Mouse (Mus musculus): ENCODE results near the gene Adamtsl5. TPM values are rescaled to one million over a fixed set of nuclear protein-coding genes. Genes with fewer than 3 reads are reported as not detected.
"Not testable (repeated sequence)": the region's sequence is repeated elsewhere in the genome, so short reads cannot be mapped to it uniquely, and the experiment has no call there.

Adamtsl5 gene
- polyA plus RNA-seq, 1 experiment from 2014 or later = 8.7 TPM

GRCm38 (mm10) chr10:80352727-80353126, 4.5 kb upstream of the Adamtsl5 start:
- ATAC-seq (replicated peaks; ENCODE audit: low FRiP score, low TSS enrichment, low read depth) (no peak), DNase-seq (ENCODE audit: low spot score) (no peak)
- H3K9ac ChIP-seq (ENCODE audit: low read length) = no peak overlapping the region
- H3K27ac ChIP-seq (ENCODE audit: low read depth) = no peak overlapping the region
- 68% methylated on average over 8 of the region's 8 CpGs for WGBS
- H3K4me3 ChIP-seq (ENCODE audit: low read depth, low read length) = no peak overlapping the region
- H3K4me1 ChIP-seq (replicated peaks; ENCODE audit: control insufficient read depth, insufficient read depth, low read length) = peaks cover 19% of the 10 kb centered on the region
- H3K4me2 ChIP-seq (ENCODE audit: low read length) = no peak overlapping the region
- H3K27me3 ChIP-seq (replicated peaks; ENCODE audit: control insufficient read depth, insufficient read depth, low read length) = peaks cover 83% of the 10 kb centered on the region
- H3K9me3 ChIP-seq (ENCODE audit: control insufficient read depth, low read length) = no peaks in the 10 kb centered on the region
- no peaks in the 10 kb centered on the region for H3K36me3 ChIP-seq (ENCODE audit: control insufficient read depth, insufficient read depth, low read length)

GRCm38 (mm10) chr10:80351896-80352295, 3.7 kb upstream of the Adamtsl5 start:
- DNase-seq (ENCODE audit: low spot score) = no peak
- ATAC-seq (replicated peaks; ENCODE audit: low FRiP score, low TSS enrichment, low read depth) = no peak
- Histone ChIP-seq H3K4me1 (replicated peaks; ENCODE audit: control insufficient read depth, insufficient read depth, low read length) (peaks cover 23% of the 10 kb centered on the region), H3K27me3 (replicated peaks; ENCODE audit: control insufficient read depth, insufficient read depth, low read length) (peaks cover 83% of the 10 kb centered on the region), H3K4me2 (ENCODE audit: low read length) (no peak overlapping the region), H3K27ac (ENCODE audit: low read depth) (no peak overlapping the region), H3K4me3 (ENCODE audit: low read depth, low read length) (no peak overlapping the region), H3K36me3 (ENCODE audit: control insufficient read depth, insufficient read depth, low read length) (no peaks in the 10 kb centered on the region), H3K9ac (ENCODE audit: low read length) (no peak overlapping the region), H3K9me3 (ENCODE audit: control insufficient read depth, low read length) (no peaks in the 10 kb centered on the region)
- 29% methylated on average over 11 of the region's 11 CpGs for WGBS

- WGBS = 7% methylated on average over 7 of the region's 7 CpGs
- no peak overlapping the region for H3K4me2 ChIP-seq (ENCODE audit: low read length)
- peaks cover 80% of the 10 kb centered on the region for H3K27me3 ChIP-seq (replicated peaks; ENCODE audit: control insufficient read depth, insufficient read depth, low read length)
- H3K36me3 ChIP-seq (ENCODE audit: control insufficient read depth, insufficient read depth, low read length) = no peaks in the 10 kb centered on the region
- no peak overlapping the region for H3K9ac ChIP-seq (ENCODE audit: low read length)
- ATAC-seq (replicated peaks; ENCODE audit: low FRiP score, low TSS enrichment, low read depth) (peak; percentile 74), DNase-seq (ENCODE audit: low spot score) (peak; percentile 99)
- H3K9me3 ChIP-seq (ENCODE audit: control insufficient read depth, low read length) = no peaks in the 10 kb centered on the region
- H3K4me1 ChIP-seq (replicated peaks; ENCODE audit: control insufficient read depth, insufficient read depth, low read length) = peaks cover 18% of the 10 kb centered on the region
- no peak overlapping the region for H3K27ac ChIP-seq (ENCODE audit: low read depth)
- H3K4me3 ChIP-seq (ENCODE audit: low read depth, low read length) = no peak overlapping the region
Observed at GRCm38 (mm10) chr10:80350292-80350691, 2.1 kb upstream of the Adamtsl5 start.

- WGBS = 17% methylated on average over 25 of the region's 26 CpGs
- H3K27ac ChIP-seq (ENCODE audit: low read depth) = no peak overlapping the region
- H3K4me3 ChIP-seq (ENCODE audit: low read depth, low read length) = peak overlapping the region; percentile 34
- no peaks in the 10 kb centered on the region for H3K36me3 ChIP-seq (ENCODE audit: control insufficient read depth, insufficient read depth, low read length)
- ATAC-seq (replicated peaks; ENCODE audit: low FRiP score, low TSS enrichment, low read depth) = peak; percentile 7; the same call in 1 of the 2 replicates
- H3K4me2 ChIP-seq (ENCODE audit: low read length) = peak overlapping the region; percentile 51
- no peaks in the 10 kb centered on the region for H3K9me3 ChIP-seq (ENCODE audit: control insufficient read depth, low read length)
- DNase-seq (ENCODE audit: low spot score) = peak; percentile 72
- H3K4me1 ChIP-seq (replicated peaks; ENCODE audit: control insufficient read depth, insufficient read depth, low read length) = peaks cover 24% of the 10 kb centered on the region
- H3K27me3 ChIP-seq (replicated peaks; ENCODE audit: control insufficient read depth, insufficient read depth, low read length) = peaks cover 88% of the 10 kb centered on the region
- H3K9ac ChIP-seq (ENCODE audit: low read length) = peak overlapping the region; percentile 25; the same call in 1 of the 2 replicates
Observed at GRCm38 (mm10) chr10:80348981-80349380, 769 bp upstream of the Adamtsl5 start.

- H3K27ac ChIP-seq (ENCODE audit: low read depth) = no peak overlapping the region
- peaks cover 33% of the 10 kb centered on the region for H3K4me1 ChIP-seq (replicated peaks; ENCODE audit: control insufficient read depth, insufficient read depth, low read length)
- no peak for ATAC-seq (replicated peaks; ENCODE audit: low FRiP score, low TSS enrichment, low read depth)
- WGBS = 14% methylated on average over 17 of the region's 17 CpGs
- H3K4me3 ChIP-seq (ENCODE audit: low read depth, low read length) = peak overlapping the region; percentile 34
- peak; percentile 59 for DNase-seq (ENCODE audit: low spot score)
- H3K9me3 ChIP-seq (ENCODE audit: control insufficient read depth, low read length) = no peaks in the 10 kb centered on the region
- H3K36me3 ChIP-seq (ENCODE audit: control insufficient read depth, insufficient read depth, low read length) = no peaks in the 10 kb centered on the region
- peak overlapping the region; percentile 51 for H3K4me2 ChIP-seq (ENCODE audit: low read length)
- H3K27me3 ChIP-seq (replicated peaks; ENCODE audit: control insufficient read depth, insufficient read depth, low read length) = peaks cover 93% of the 10 kb centered on the region
- H3K9ac ChIP-seq (ENCODE audit: low read length) = peak overlapping the region; percentile 8; the same call in 1 of the 2 replicates
Observed at GRCm38 (mm10) chr10:80347514-80347967, 671 bp downstream of the Adamtsl5 start.

- not testable (repeated sequence) for H3K4me2 ChIP-seq (ENCODE audit: low read length); H3K36me3 ChIP-seq (ENCODE audit: control insufficient read depth, insufficient read depth, low read length); ATAC-seq (replicated peaks; ENCODE audit: low FRiP score, low TSS enrichment, low read depth); DNase-seq (ENCODE audit: low spot score); H3K9ac ChIP-seq (ENCODE audit: low read length); H3K4me3 ChIP-seq (ENCODE audit: low read depth, low read length); H3K9me3 ChIP-seq (ENCODE audit: control insufficient read depth, low read length); H3K27ac ChIP-seq (ENCODE audit: low read depth)
- 86% methylated on average over 5 of the region's 6 CpGs for WGBS
- Histone ChIP-seq H3K4me1 (replicated peaks; ENCODE audit: control insufficient read depth, insufficient read depth, low read length) (peaks cover 45% of the 10 kb centered on the region), H3K27me3 (replicated peaks; ENCODE audit: control insufficient read depth, insufficient read depth, low read length) (peaks cover 93% of the 10 kb centered on the region)
Observed at GRCm38 (mm10) chr10:80345929-80346328, 2.3 kb downstream of the Adamtsl5 start.

GRCm38 (mm10) chr10:80345122-80345521, 3.1 kb downstream of the Adamtsl5 start:
- H3K27ac ChIP-seq (ENCODE audit: low read depth) = no peak overlapping the region
- no peaks in the 10 kb centered on the region for H3K9me3 ChIP-seq (ENCODE audit: control insufficient read depth, low read length)
- H3K27me3 ChIP-seq (replicated peaks; ENCODE audit: control insufficient read depth, insufficient read depth, low read length) = peaks cover 95% of the 10 kb centered on the region
- under 1% methylated on average over 16 of the region's 16 CpGs for WGBS
- H3K4me2 ChIP-seq (ENCODE audit: low read length) = peak overlapping the region; percentile 24
- peaks cover 48% of the 10 kb centered on the region for H3K4me1 ChIP-seq (replicated peaks; ENCODE audit: control insufficient read depth, insufficient read depth, low read length)
- DNase-seq (ENCODE audit: low spot score) (no peak), ATAC-seq (replicated peaks; ENCODE audit: low FRiP score, low TSS enrichment, low read depth) (no peak)
- H3K9ac ChIP-seq (ENCODE audit: low read length) = no peak overlapping the region
- H3K4me3 ChIP-seq (ENCODE audit: low read depth, low read length) = no peak overlapping the region
- H3K36me3 ChIP-seq (ENCODE audit: control insufficient read depth, insufficient read depth, low read length) = no peaks in the 10 kb centered on the region

- Histone ChIP-seq H3K27me3 (replicated peaks; ENCODE audit: control insufficient read depth, insufficient read depth, low read length) (peaks cover 88% of the 10 kb centered on the region), H3K4me1 (replicated peaks; ENCODE audit: control insufficient read depth, insufficient read depth, low read length) (peaks cover 47% of the 10 kb centered on the region), H3K9me3 (ENCODE audit: control insufficient read depth, low read length) (no peaks in the 10 kb centered on the region), H3K4me3 (ENCODE audit: low read depth, low read length) (no peak overlapping the region), H3K4me2 (ENCODE audit: low read length) (no peak overlapping the region), H3K36me3 (ENCODE audit: control insufficient read depth, insufficient read depth, low read length) (no peaks in the 10 kb centered on the region), H3K27ac (ENCODE audit: low read depth) (no peak overlapping the region), H3K9ac (ENCODE audit: low read length) (no peak overlapping the region)
- peak; percentile 62 for DNase-seq (ENCODE audit: low spot score)
- 35% methylated on average over 9 of the region's 9 CpGs for WGBS
- ATAC-seq (replicated peaks; ENCODE audit: low FRiP score, low TSS enrichment, low read depth) = no peak
Observed at GRCm38 (mm10) chr10:80344131-80344661, 4.0 kb downstream of the Adamtsl5 start.

GRCm38 (mm10) chr10:80343425-80343895, 4.8 kb downstream of the Adamtsl5 start:
- Histone ChIP-seq H3K36me3 (ENCODE audit: control insufficient read depth, insufficient read depth, low read length) (no peaks in the 10 kb centered on the region), H3K9me3 (ENCODE audit: control insufficient read depth, low read length) (no peaks in the 10 kb centered on the region), H3K4me3 (ENCODE audit: low read depth, low read length) (0 out of 2 replicates have a peak overlapping the region, but pooled peaks have one; percentile 30), H3K4me2 (ENCODE audit: low read length) (peak overlapping the region; percentile 57), H3K27ac (ENCODE audit: low read depth) (no peak overlapping the region), H3K27me3 (replicated peaks; ENCODE audit: control insufficient read depth, insufficient read depth, low read length) (peaks cover 80% of the 10 kb centered on the region), H3K4me1 (replicated peaks; ENCODE audit: control insufficient read depth, insufficient read depth, low read length) (peaks cover 42% of the 10 kb centered on the region), H3K9ac (ENCODE audit: low read length) (no peak overlapping the region)
- WGBS = 31% methylated on average over 12 of the region's 13 CpGs
- ATAC-seq (replicated peaks; ENCODE audit: low FRiP score, low TSS enrichment, low read depth) (peak; percentile 9), DNase-seq (ENCODE audit: low spot score) (no peak)
